Mouse (Mus musculus) natural killer cell, adult 2 months (primary cell): Measurements from ENCODE around the gene Fam53b.

Experiments used
- DNase-seq, 2 experiments: peaks; one replicate each; pipeline ENCODE4 v3.0.0; 2022; ENCODE audit warnings: low spot score in 2 of 2

Fam53b gene

GRCm38 (mm10) chr7:132765629-132766186, 48.0 kb downstream of the Fam53b start:
- DNase-seq, result no peak

- DNase-seq, result no peak
Observed at GRCm38 (mm10) chr7:132764896-132765491, 48.7 kb downstream of the Fam53b start.

- no peak for DNase-seq
Observed at GRCm38 (mm10) chr7:132764314-132764713, 49.4 kb downstream of the Fam53b start.

GRCm38 (mm10) chr7:132763911-132764310, 49.8 kb downstream of the Fam53b start:
- DNase-seq, result no peak

- no peak for DNase-seq
Observed at GRCm38 (mm10) chr7:132763351-132763750, 50.3 kb downstream of the Fam53b start.

- no peak for DNase-seq
Observed at GRCm38 (mm10) chr7:132761409-132761808, 52.3 kb downstream of the Fam53b start.

- no peak for DNase-seq
Observed at GRCm38 (mm10) chr7:132760589-132761180, 53.0 kb downstream of the Fam53b start.

GRCm38 (mm10) chr7:132759926-132760325, 53.8 kb downstream of the Fam53b start:
- no peak for DNase-seq

GRCm38 (mm10) chr7:132759405-132759891, 54.2 kb downstream of the Fam53b start:
- no peak for DNase-seq

GRCm38 (mm10) chr7:132758875-132759274, 54.8 kb downstream of the Fam53b start:
- no peak for DNase-seq

GRCm38 (mm10) chr7:132756325-132756724, 57.4 kb downstream of the Fam53b start:
- no peak for DNase-seq

GRCm38 (mm10) chr7:132754389-132754750, 59.3 kb downstream of the Fam53b start:
- peak in 1 of 2 experiments; percentile 31 for DNase-seq

- no peak for DNase-seq
Observed at GRCm38 (mm10) chr7:132753518-132754388, 59.9 kb downstream of the Fam53b start.

- DNase-seq, result no peak
Observed at GRCm38 (mm10) chr7:132751716-132752115, 62.0 kb downstream of the Fam53b start.

- no peak for DNase-seq
Observed at GRCm38 (mm10) chr7:132749504-132749903, 64.2 kb downstream of the Fam53b start.

- no peak for DNase-seq
Observed at GRCm38 (mm10) chr7:132748076-132748769, 65.5 kb downstream of the Fam53b start.

- no peak for DNase-seq
Observed at GRCm38 (mm10) chr7:132747096-132747495, 66.6 kb downstream of the Fam53b start.

GRCm38 (mm10) chr7:132742912-132743311, 70.8 kb downstream of the Fam53b start:
- DNase-seq, result no peak

GRCm38 (mm10) chr7:132739829-132740228, 73.9 kb downstream of the Fam53b start:
- DNase-seq, result no peak

- no peak for DNase-seq
Observed at GRCm38 (mm10) chr7:132738844-132739243, 74.8 kb downstream of the Fam53b start.

- DNase-seq, result no peak
Observed at GRCm38 (mm10) chr7:132736099-132736862, 77.4 kb downstream of the Fam53b start.
